Comparison of ENCODE assay signal across 22 mouse cellular contexts in genomic region chr9:89311649-89312048, GRCm38 (mm10).
DNase-seq lines count a peak whose midpoint lies in the region; ATAC-seq and TF ChIP-seq lines count a peak whose summit lies in the region.
"Had no signal": no experiment of that assay in that cellular context is flagged by ENCODE, and none has a peak within 500 bp of the region (broad histone marks: within the 10 kb centered on the region; RNA-seq: fewer than 3 reads in every experiment).

No protein-coding gene starts in this region.

- H3K9me3 ChIP-seq in hindbrain, embryonic 15.5 days: no peaks in the 10 kb centered on the region
- H3K9me3 ChIP-seq in hindbrain, embryonic 10.5 days: no peaks in the 10 kb centered on the region
- H3K9me3 ChIP-seq in hindbrain, postnatal 0 days (ENCODE audit: low read length): no peaks in the 10 kb centered on the region
- H3K9me3 ChIP-seq in hindbrain, embryonic 12.5 days (replicated peaks): no peaks in the 10 kb centered on the region
- no peaks in the 10 kb centered on the region for H3K9me3 ChIP-seq in midbrain, postnatal 0 days (ENCODE audit: low read length)
- H3K9me3 ChIP-seq in midbrain, embryonic 16.5 days (replicated peaks; ENCODE audit: control insufficient read depth, low read length, poor library complexity, severe bottlenecking): no peaks in the 10 kb centered on the region
- H3K9me3 ChIP-seq: embryonic facial prominence, embryonic 13.5 days; embryonic facial prominence, embryonic 15.5 days; forebrain, embryonic 10.5 days; forebrain, embryonic 13.5 days; forebrain, embryonic 15.5 days had no signal

- no peaks in the 10 kb centered on the region for H3K4me1 ChIP-seq in hindbrain, embryonic 15.5 days (replicated peaks)
- no peaks in the 10 kb centered on the region for H3K4me1 ChIP-seq in hindbrain, embryonic 10.5 days (replicated peaks)
- no peaks in the 10 kb centered on the region for H3K4me1 ChIP-seq in hindbrain, postnatal 0 days (ENCODE audit: insufficient read depth, low read length)
- no peaks in the 10 kb centered on the region for H3K4me1 ChIP-seq in hindbrain, embryonic 12.5 days
- H3K4me1 ChIP-seq in midbrain, postnatal 0 days (ENCODE audit: insufficient read depth, low read length): no peaks in the 10 kb centered on the region
- H3K4me1 ChIP-seq in midbrain, embryonic 16.5 days (ENCODE audit: control insufficient read depth, insufficient read depth, low read length): no peaks in the 10 kb centered on the region
- H3K4me1 ChIP-seq: embryonic facial prominence, embryonic 13.5 days; embryonic facial prominence, embryonic 15.5 days; forebrain, embryonic 10.5 days had no signal

- H3K4me3 ChIP-seq in hindbrain, embryonic 15.5 days: no peak overlapping the region
- no peak overlapping the region for H3K4me3 ChIP-seq in hindbrain, embryonic 10.5 days
- no peak overlapping the region for H3K4me3 ChIP-seq in hindbrain, postnatal 0 days (ENCODE audit: low read length)
- no peak overlapping the region for H3K4me3 ChIP-seq in hindbrain, embryonic 12.5 days
- no peak overlapping the region for H3K4me3 ChIP-seq in midbrain, postnatal 0 days (ENCODE audit: low read depth, low read length)
- no peak overlapping the region for H3K4me3 ChIP-seq in midbrain, embryonic 16.5 days (ENCODE audit: low read depth, low read length)
- H3K4me3 ChIP-seq: embryonic facial prominence, embryonic 13.5 days; embryonic facial prominence, embryonic 15.5 days; erythroblast, embryonic 14.5 days; forebrain, embryonic 10.5 days; forebrain, embryonic 13.5 days; forebrain, embryonic 15.5 days had no signal

- H3K27me3 ChIP-seq in hindbrain, embryonic 15.5 days: no peaks in the 10 kb centered on the region
- no peaks in the 10 kb centered on the region for H3K27me3 ChIP-seq in hindbrain, embryonic 10.5 days (ENCODE audit: insufficient read depth, poor library complexity, severe bottlenecking)
- H3K27me3 ChIP-seq in hindbrain, postnatal 0 days (ENCODE audit: insufficient read depth, low read length): no peaks in the 10 kb centered on the region
- H3K27me3 ChIP-seq in hindbrain, embryonic 12.5 days: no peaks in the 10 kb centered on the region
- H3K27me3 ChIP-seq in midbrain, postnatal 0 days (ENCODE audit: insufficient read depth, low read length): no peaks in the 10 kb centered on the region
- no peaks in the 10 kb centered on the region for H3K27me3 ChIP-seq in midbrain, embryonic 16.5 days (ENCODE audit: control insufficient read depth, insufficient read depth, low read depth, low read length)
- H3K27me3 ChIP-seq: embryonic facial prominence, embryonic 13.5 days; embryonic facial prominence, embryonic 15.5 days; forebrain, embryonic 13.5 days; forebrain, embryonic 15.5 days had no signal

- no peak for DNase-seq in hindbrain, embryonic 10.5 days (ENCODE audit: low spot score)
- DNase-seq in hindbrain, postnatal 0 days (ENCODE audit: low spot score): no peak
- peak; percentile 6 for DNase-seq in midbrain, postnatal 0 days (ENCODE audit: low spot score)
- no peak for DNase-seq in cerebellum, postnatal 14 days
- DNase-seq: adrenal gland, adult 2 months; adrenal gland, postnatal 10 days; adrenal gland, postnatal 25 days; cerebellum, adult 11-12 months; cerebellum, adult 2 months; cerebellum, adult 9-10 months; cerebellum, postnatal 10 days; cerebellum, postnatal 36 days; embryo, embryonic 11 days had no signal

- 50% methylated on average over 2 of the region's 2 CpGs for WGBS in hindbrain, embryonic 15.5 days
- 84% methylated on average over 2 of the region's 2 CpGs for WGBS in hindbrain, embryonic 10.5 days
- 75% methylated on average over 2 of the region's 2 CpGs for WGBS in hindbrain, postnatal 0 days
- 81% methylated on average over 2 of the region's 2 CpGs for WGBS in hindbrain, embryonic 12.5 days
- 71% methylated on average over 2 of the region's 2 CpGs for WGBS in midbrain, postnatal 0 days
- WGBS in midbrain, embryonic 16.5 days: 79% methylated on average over 2 of the region's 2 CpGs

- 0 out of 2 replicates have a peak, but pooled peaks have one; percentile 48 for ATAC-seq in hindbrain, embryonic 15.5 days (ENCODE audit: low FRiP score, low read depth)
- peak; percentile 59; the same call in 1 of the 2 replicates for ATAC-seq in hindbrain, postnatal 0 days
- no peak for ATAC-seq in hindbrain, embryonic 12.5 days (ENCODE audit: low FRiP score)
- no peak; the same call in 1 of the 2 replicates for ATAC-seq in midbrain, postnatal 0 days (ENCODE audit: low FRiP score)
- ATAC-seq in midbrain, embryonic 16.5 days: no peak
- ATAC-seq: forebrain, embryonic 13.5 days; forebrain, embryonic 15.5 days had no signal

- no peak overlapping the region for H3K4me2 ChIP-seq in hindbrain, embryonic 15.5 days
- H3K4me2 ChIP-seq in hindbrain, postnatal 0 days (ENCODE audit: low read depth, low read length): no peak overlapping the region
- H3K4me2 ChIP-seq in hindbrain, embryonic 12.5 days (replicated peaks): no peak overlapping the region
- H3K4me2 ChIP-seq in midbrain, postnatal 0 days (ENCODE audit: low read depth, low read length, poor library complexity, severe bottlenecking): no peak overlapping the region
- H3K4me2 ChIP-seq in midbrain, embryonic 16.5 days (ENCODE audit: low read length): no peak overlapping the region
- H3K4me2 ChIP-seq: embryonic facial prominence, embryonic 13.5 days; embryonic facial prominence, embryonic 15.5 days; forebrain, embryonic 13.5 days; forebrain, embryonic 15.5 days had no signal

- H3K9ac ChIP-seq in hindbrain, embryonic 15.5 days: no peak overlapping the region
- no peak overlapping the region for H3K9ac ChIP-seq in hindbrain, postnatal 0 days (replicated peaks; ENCODE audit: low read length)
- H3K9ac ChIP-seq in hindbrain, embryonic 12.5 days: no peak overlapping the region
- H3K9ac ChIP-seq in midbrain, postnatal 0 days (replicated peaks; ENCODE audit: low read length, poor library complexity, severe bottlenecking): no peak overlapping the region
- H3K9ac ChIP-seq in midbrain, embryonic 16.5 days (ENCODE audit: low read depth, low read length): no peak overlapping the region
- H3K9ac ChIP-seq: embryonic facial prominence, embryonic 13.5 days; embryonic facial prominence, embryonic 15.5 days; forebrain, embryonic 13.5 days; forebrain, embryonic 15.5 days had no signal

- no peaks in the 10 kb centered on the region for H3K36me3 ChIP-seq in hindbrain, embryonic 15.5 days
- no peaks in the 10 kb centered on the region for H3K36me3 ChIP-seq in hindbrain, embryonic 10.5 days
- no peaks in the 10 kb centered on the region for H3K36me3 ChIP-seq in hindbrain, postnatal 0 days (ENCODE audit: insufficient read depth, low read length)
- H3K36me3 ChIP-seq in hindbrain, embryonic 12.5 days: no peaks in the 10 kb centered on the region
- no peaks in the 10 kb centered on the region for H3K36me3 ChIP-seq in midbrain, postnatal 0 days (ENCODE audit: insufficient read depth, low read length)
- no peaks in the 10 kb centered on the region for H3K36me3 ChIP-seq in midbrain, embryonic 16.5 days (ENCODE audit: control insufficient read depth, insufficient read depth, low read length)
- H3K36me3 ChIP-seq: embryonic facial prominence, embryonic 13.5 days; embryonic facial prominence, embryonic 15.5 days; forebrain, embryonic 10.5 days; forebrain, embryonic 15.5 days had no signal

- H3K27ac ChIP-seq in hindbrain, embryonic 15.5 days (replicated peaks): no peak overlapping the region
- no peak overlapping the region for H3K27ac ChIP-seq in hindbrain, embryonic 10.5 days
- H3K27ac ChIP-seq in hindbrain, postnatal 0 days: no peak overlapping the region
- no peak overlapping the region for H3K27ac ChIP-seq in hindbrain, embryonic 12.5 days
- H3K27ac ChIP-seq in midbrain, postnatal 0 days (ENCODE audit: low read depth, low read length): no peak overlapping the region
- H3K27ac ChIP-seq in midbrain, embryonic 16.5 days (ENCODE audit: low read length): no peak overlapping the region
- H3K27ac ChIP-seq: embryonic facial prominence, embryonic 13.5 days; embryonic facial prominence, embryonic 15.5 days; forebrain, embryonic 10.5 days; forebrain, embryonic 13.5 days; forebrain, embryonic 15.5 days had no signal

- TF ChIP-seq CTCF in hindbrain, postnatal 0 days (IDR thresholded peaks at IDR 0.05; ENCODE audit: low read depth): no peak
- no peak for TF ChIP-seq CTCF in midbrain, postnatal 0 days (IDR thresholded peaks at IDR 0.05)

Comparison
In these comparisons a context has a peak if more than half of its experiments do, and no peak if none do; other contexts are left out.
1. ATAC-seq: peak in hindbrain, embryonic 15.5 days (single experiment) and hindbrain, postnatal 0 days (single experiment); none in hindbrain, embryonic 12.5 days (single experiment), midbrain, postnatal 0 days (single experiment) and midbrain, embryonic 16.5 days (single experiment).